Mouse (Mus musculus): ENCODE measurements at regions not wholly inside any gene's neighbourhood (a gene's known extent, or its start where the extent isn't known, plus 50 kb on each side); places are given as distances from the start of the nearest gene placed in this dataset.
"Not testable (repeated sequence)": the region's sequence is repeated elsewhere in the genome, so short reads cannot be mapped to it uniquely, and the experiment has no call there.

DNA sequence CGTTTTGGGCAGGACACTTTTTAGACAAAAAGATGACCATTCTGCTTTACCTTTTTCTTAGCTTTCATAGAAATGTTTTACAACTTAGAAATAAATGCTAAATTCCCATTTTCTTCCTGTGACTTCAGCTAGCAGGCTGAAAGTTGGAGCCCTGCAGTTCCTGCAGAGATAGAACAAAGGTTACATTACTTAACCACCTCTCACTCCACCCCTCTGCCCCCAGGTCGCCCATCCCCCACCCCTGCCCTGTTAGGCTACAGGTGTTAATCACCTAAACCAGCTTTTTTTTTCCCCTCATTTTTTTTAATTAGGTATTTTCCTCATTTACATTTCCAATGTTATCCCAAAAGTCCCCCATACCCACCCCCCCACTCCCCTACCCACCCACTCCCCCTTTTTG is 498.1 kb upstream of the N6amt1 start:
- no peaks in the 10 kb centered on the region for H3K36me3 ChIP-seq (replicated peaks)
- no peak for ATAC-seq (replicated peaks)
- H3K9me3 ChIP-seq = no peaks in the 10 kb centered on the region
- WGBS = 62% methylated on average over 2 of the region's 2 CpGs
- no peak overlapping the region for H3K4me3 ChIP-seq
- no peak overlapping the region for H3K9ac ChIP-seq
- no peak overlapping the region for H3K4me2 ChIP-seq
- H3K27me3 ChIP-seq (replicated peaks) = no peaks in the 10 kb centered on the region
- no peaks in the 10 kb centered on the region for H3K4me1 ChIP-seq
- H3K27ac ChIP-seq = no peak overlapping the region

DNA sequence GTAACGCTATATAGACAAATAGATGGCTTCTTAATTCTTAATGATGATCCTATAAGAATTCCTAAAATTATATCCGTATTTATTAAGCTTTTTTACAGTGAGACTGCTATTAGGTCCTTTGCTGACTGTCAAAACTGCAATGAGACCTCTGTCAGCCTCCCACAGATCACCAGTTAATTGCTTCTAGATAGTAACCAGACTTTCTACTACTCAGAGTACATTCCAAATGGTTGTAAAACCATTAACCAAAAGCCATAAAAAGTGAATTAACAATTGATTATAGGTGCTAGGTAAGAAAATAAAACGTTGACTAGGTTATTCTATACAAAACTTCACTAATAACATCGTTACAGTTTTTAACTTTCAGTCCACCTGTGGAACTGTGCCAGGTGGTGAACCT is 498.7 kb upstream of the N6amt1 start:
- no peaks in the 10 kb centered on the region for H3K36me3 ChIP-seq (replicated peaks)
- WGBS = 86% methylated on average over 4 of the region's 4 CpGs
- H3K4me1 ChIP-seq = no peaks in the 10 kb centered on the region
- no peaks in the 10 kb centered on the region for H3K9me3 ChIP-seq
- H3K27me3 ChIP-seq (replicated peaks) = no peaks in the 10 kb centered on the region
- H3K4me2 ChIP-seq = no peak overlapping the region
- ATAC-seq (replicated peaks) = no peak
- H3K27ac ChIP-seq = no peak overlapping the region
- H3K4me3 ChIP-seq = no peak overlapping the region
- no peak overlapping the region for H3K9ac ChIP-seq

DNA sequence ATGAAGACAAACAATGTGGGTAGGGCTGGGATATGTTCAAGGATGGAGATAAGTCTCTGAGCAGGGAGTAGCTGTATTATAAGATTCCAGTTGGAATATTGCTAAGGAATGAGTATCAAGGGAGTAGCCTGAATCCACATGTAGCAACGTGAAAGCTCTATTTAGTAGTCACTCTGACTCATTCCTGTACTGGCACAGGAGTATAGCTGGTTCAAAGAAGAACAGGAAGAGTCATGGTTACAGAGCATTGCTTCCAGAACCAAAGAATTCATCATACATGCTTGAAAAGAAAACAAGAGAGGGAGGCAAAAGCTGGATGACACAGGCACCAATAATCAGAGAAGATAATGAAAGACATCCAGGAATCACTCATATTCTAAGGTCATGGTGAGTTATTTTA is 500.6 kb upstream of the N6amt1 start:
- ATAC-seq (replicated peaks) = no peak

DNA sequence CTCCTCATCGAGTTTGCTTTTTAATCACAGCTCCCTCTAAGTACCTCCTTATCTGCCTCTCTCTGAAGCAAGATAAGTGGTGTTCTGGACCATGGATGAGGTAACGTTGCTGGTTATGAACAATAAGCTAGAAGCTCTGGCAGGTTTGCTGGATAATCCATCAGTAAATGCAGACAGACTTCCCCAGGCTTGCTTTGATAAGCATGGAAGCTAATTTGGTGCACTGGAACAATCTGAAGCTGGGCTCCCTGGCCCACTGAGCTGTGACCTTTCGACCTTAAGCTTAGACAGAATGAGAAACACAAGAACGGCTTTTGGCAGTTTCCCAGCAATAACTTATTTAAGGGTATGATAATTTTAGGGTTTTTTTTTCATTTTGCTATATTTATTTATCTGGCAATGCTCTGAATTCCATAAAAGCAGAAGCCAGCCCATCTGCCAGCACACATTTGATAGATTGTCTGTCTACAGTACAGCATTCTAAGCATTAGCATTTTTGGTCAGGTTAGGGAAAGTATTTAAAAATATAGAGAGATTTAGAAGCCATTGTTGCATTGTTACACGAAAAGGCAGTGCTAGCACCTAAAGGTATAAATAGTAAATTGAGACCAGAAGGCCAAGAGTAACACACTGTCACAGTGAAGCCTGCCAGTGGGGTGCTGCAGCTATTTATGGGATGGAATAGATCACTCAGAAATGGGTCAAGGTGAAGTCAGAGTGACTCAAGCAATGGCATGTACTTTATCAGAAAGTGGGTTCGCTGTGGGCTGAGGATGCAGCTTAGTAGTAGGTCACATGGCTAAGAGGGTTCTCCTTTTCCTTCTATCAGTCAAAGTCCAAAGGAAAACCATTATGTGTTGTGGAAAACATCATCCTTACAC is 515.3 kb upstream of the N6amt1 start:
- WGBS = 44% methylated on average over 6 of the region's 6 CpGs
- H3K36me3 ChIP-seq (replicated peaks) = no peaks in the 10 kb centered on the region
- no peaks in the 10 kb centered on the region for H3K27me3 ChIP-seq (replicated peaks)
- ATAC-seq (replicated peaks) = no peak
- no peak overlapping the region for H3K9ac ChIP-seq
- H3K9me3 ChIP-seq = no peaks in the 10 kb centered on the region
- H3K4me3 ChIP-seq = no peak overlapping the region
- no peak overlapping the region for H3K27ac ChIP-seq
- H3K4me2 ChIP-seq = no peak overlapping the region
- no peaks in the 10 kb centered on the region for H3K4me1 ChIP-seq

More for the DNA sequence above, 500.6 kb upstream of the N6amt1 start:
- H3K9me3 ChIP-seq = no peaks in the 10 kb centered on the region
- H3K4me2 ChIP-seq = no peak overlapping the region
- no peaks in the 10 kb centered on the region for H3K36me3 ChIP-seq (replicated peaks)
- H3K27me3 ChIP-seq (replicated peaks) = no peaks in the 10 kb centered on the region
- no peak overlapping the region for H3K27ac ChIP-seq
- no peak overlapping the region for H3K4me3 ChIP-seq
- 82% methylated on average over 1 of the region's 1 CpGs for WGBS
- H3K9ac ChIP-seq = no peak overlapping the region
- no peaks in the 10 kb centered on the region for H3K4me1 ChIP-seq

DNA sequence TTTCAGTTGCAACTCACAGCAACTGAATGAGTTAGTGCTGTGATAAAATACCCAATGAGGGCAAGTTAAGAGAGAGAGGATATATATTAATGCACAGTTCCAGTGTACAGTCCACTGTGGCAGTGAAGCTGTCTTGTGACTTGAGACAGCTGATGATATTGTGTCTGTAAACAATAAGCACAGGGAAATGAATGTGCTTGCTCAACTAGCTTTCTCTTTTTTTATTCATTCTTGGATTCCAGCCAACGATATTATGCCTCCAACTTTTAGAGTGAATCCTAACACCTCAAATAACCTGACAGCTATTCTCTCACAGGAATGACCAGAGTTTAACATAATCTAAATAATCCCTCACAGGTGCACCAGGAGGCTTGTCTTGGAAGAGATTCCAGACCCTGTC is 526.3 kb upstream of the N6amt1 start:
- peak; percentile 65 for ATAC-seq (replicated peaks)
- Histone ChIP-seq H3K9ac (no peak overlapping the region), H3K36me3 (replicated peaks) (no peaks in the 10 kb centered on the region), H3K4me3 (no peak overlapping the region), H3K9me3 (no peaks in the 10 kb centered on the region), H3K27me3 (replicated peaks) (no peaks in the 10 kb centered on the region), H3K4me2 (no peak overlapping the region), H3K27ac (no peak overlapping the region), H3K4me1 (no peaks in the 10 kb centered on the region)
- WGBS = 53% methylated on average over 1 of the region's 1 CpGs

DNA sequence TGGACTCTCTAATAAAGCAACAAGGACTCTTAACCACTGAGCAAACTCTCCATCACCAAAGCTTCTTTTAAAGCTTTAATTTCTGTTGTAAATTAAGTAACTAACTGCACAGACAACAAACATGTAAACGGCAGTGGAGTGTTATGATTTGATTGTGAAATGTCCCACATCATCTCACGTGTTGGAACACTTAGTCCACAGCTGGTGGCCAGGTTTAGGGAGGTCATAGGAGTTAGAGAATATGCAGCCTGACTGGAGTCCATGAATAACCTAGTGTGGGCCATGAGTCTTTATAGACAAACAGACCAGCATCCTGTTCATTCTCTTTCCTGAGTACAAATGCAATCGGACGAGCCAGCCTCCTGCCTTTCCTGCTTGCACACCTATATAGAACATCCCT is 527.3 kb upstream of the N6amt1 start:
- no peak overlapping the region for H3K4me3 ChIP-seq
- H3K4me1 ChIP-seq = no peaks in the 10 kb centered on the region
- no peak for ATAC-seq (replicated peaks)
- H3K27ac ChIP-seq = no peak overlapping the region
- H3K9ac ChIP-seq = no peak overlapping the region
- no peaks in the 10 kb centered on the region for H3K9me3 ChIP-seq
- no peak overlapping the region for H3K4me2 ChIP-seq
- no peaks in the 10 kb centered on the region for H3K27me3 ChIP-seq (replicated peaks)
- no peaks in the 10 kb centered on the region for H3K36me3 ChIP-seq (replicated peaks)
- 87% methylated on average over 4 of the region's 4 CpGs for WGBS

DNA sequence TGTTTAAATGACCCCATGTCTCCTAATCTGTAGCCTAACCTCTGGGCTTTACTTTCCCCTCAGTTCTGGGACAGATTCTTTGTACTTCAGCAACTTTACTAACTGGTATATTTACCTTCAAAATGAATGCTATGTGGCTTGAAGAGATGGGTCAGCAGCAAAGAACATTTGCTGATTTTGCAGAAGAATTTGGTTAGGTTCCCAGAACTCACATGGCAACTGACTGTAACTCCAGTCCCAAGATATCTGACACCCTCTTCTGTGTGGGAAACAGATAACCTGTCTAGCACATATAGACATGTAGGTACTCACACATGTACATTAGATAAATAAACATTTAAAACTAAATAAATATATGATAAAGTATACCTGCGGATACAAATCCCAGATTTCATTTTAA is 530.5 kb upstream of the N6amt1 start:
- H3K27ac ChIP-seq = no peak overlapping the region
- no peak overlapping the region for H3K4me3 ChIP-seq
- no peak overlapping the region for H3K9ac ChIP-seq
- no peaks in the 10 kb centered on the region for H3K4me1 ChIP-seq
- no peak for ATAC-seq (replicated peaks)
- no peaks in the 10 kb centered on the region for H3K9me3 ChIP-seq
- H3K27me3 ChIP-seq (replicated peaks) = no peaks in the 10 kb centered on the region
- no peak overlapping the region for H3K4me2 ChIP-seq
- WGBS = 92% methylated on average over 1 of the region's 1 CpGs
- no peaks in the 10 kb centered on the region for H3K36me3 ChIP-seq (replicated peaks)

DNA sequence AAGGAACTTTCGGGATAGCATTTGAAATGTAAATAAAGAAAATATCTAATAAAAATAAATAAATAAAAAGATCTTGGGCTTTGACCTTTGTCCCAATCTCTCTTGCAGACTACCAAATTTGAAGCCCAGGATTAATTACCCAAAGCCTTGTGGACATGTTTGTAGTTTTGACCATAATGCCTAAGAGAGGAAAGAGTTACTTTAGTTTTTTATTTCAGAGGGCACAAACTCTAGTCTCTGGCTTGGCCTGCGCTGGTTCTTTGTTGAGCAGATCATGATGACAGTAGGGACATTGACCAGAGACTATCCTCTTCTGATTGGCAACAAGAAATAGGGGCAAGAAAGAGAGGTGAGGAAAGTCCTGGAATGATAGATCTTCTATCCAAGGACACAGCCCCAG is 532.4 kb upstream of the N6amt1 start:
- 96% methylated on average over 2 of the region's 2 CpGs for WGBS
- no peak overlapping the region for H3K27ac ChIP-seq
- H3K9ac ChIP-seq = no peak overlapping the region
- H3K4me3 ChIP-seq = no peak overlapping the region
- H3K4me2 ChIP-seq = no peak overlapping the region
- no peaks in the 10 kb centered on the region for H3K36me3 ChIP-seq (replicated peaks)
- no peaks in the 10 kb centered on the region for H3K9me3 ChIP-seq
- no peaks in the 10 kb centered on the region for H3K4me1 ChIP-seq
- H3K27me3 ChIP-seq (replicated peaks) = no peaks in the 10 kb centered on the region
- ATAC-seq (replicated peaks) = no peak

DNA sequence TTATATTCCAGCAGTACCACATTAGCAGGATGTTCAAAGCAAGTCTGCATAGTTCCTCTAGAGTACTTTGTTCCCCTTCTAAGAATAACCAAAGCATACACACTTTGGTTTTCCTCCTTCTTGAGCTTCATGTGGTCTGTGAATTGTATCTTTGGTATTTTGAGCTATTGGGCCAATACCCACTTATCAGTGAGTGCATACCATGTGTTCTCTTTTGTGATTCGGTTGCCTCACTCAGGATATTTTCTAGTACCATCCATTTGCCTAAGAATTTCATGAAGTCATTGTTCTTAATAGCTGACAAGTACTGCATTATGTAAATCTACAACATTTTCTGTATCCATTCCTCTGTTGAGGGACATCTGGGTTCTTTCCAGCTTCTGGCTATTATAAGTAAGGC is 535.3 kb upstream of the N6amt1 start:
- ATAC-seq (replicated peaks); H3K4me3 ChIP-seq; H3K27ac ChIP-seq; H3K4me1 ChIP-seq; H3K36me3 ChIP-seq (replicated peaks); H3K27me3 ChIP-seq (replicated peaks); H3K9ac ChIP-seq; H3K4me2 ChIP-seq; H3K9me3 ChIP-seq: not testable (repeated sequence)
- 61% methylated on average over 1 of the region's 1 CpGs for WGBS

DNA sequence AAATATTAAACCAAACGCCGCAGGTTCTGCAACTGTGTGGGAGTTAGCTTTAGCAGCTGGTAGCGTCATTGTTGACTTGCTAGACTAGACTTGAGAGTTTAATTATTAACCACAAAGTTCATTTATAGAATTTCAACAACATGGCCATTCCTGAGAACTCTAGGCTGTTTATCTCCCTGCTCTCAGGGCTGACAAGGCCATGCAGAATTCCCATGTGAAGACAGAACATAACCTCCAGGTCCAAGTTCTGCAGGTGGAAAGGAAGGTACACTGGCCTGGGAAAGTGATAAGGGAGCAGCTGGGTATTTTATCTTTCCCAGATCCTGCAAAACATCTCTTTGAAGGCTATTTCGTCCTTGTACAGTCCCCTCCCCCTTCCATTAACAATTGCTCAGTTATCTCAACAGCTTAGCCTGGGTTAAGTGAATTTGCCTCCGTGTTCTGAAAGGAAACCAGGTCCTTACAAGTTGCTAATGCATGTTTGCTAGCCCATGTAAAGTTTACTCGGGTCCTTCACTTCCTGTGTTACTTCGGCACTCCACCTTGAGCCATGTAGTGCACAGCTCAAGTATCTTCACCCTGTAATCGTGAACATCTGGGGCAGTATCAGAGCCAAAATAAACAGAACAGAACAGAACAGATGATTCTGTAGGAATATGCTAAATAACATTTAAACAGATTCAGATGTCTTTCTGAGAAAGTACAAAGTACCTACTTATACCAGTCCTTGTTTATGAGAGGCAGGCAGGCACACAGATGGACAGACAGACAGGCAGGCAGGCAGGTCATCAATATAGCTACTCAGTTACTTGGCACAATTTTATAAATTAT is 537.0 kb upstream of the N6amt1 start:
- WGBS = 72% methylated on average over 8 of the region's 8 CpGs
- no peaks in the 10 kb centered on the region for H3K27me3 ChIP-seq (replicated peaks)
- H3K9me3 ChIP-seq = no peaks in the 10 kb centered on the region
- H3K4me2 ChIP-seq = no peak overlapping the region
- no peaks in the 10 kb centered on the region for H3K36me3 ChIP-seq (replicated peaks)
- no peak overlapping the region for H3K4me3 ChIP-seq
- H3K9ac ChIP-seq = no peak overlapping the region
- ATAC-seq (replicated peaks) = no peak
- H3K4me1 ChIP-seq = no peaks in the 10 kb centered on the region
- no peak overlapping the region for H3K27ac ChIP-seq

DNA sequence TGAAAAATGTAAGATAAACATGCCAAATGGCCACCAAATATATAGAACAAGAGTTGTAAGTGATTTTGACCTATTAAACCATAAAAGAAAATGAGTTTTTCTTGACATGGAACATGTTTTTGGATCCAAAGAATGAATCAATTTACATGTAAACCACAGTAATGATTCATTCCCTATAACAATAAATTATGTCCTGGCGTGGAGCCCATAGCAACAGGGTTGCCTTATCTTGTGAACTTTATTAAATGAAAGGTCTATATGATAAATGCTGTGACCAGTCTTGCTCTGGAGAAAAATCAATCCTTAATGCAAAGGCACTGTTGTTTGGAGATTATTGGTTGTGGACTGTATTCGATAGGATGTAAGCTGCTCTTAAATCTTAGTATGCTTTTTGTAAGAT is 538.0 kb upstream of the N6amt1 start:
- Histone ChIP-seq H3K9ac (no peak overlapping the region), H3K27ac (no peak overlapping the region), H3K36me3 (replicated peaks) (no peaks in the 10 kb centered on the region), H3K4me2 (no peak overlapping the region), H3K4me3 (no peak overlapping the region), H3K4me1 (no peaks in the 10 kb centered on the region), H3K9me3 (no peaks in the 10 kb centered on the region), H3K27me3 (replicated peaks) (no peaks in the 10 kb centered on the region)
- WGBS = 80% methylated on average over 2 of the region's 2 CpGs
- no peak for ATAC-seq (replicated peaks)

DNA sequence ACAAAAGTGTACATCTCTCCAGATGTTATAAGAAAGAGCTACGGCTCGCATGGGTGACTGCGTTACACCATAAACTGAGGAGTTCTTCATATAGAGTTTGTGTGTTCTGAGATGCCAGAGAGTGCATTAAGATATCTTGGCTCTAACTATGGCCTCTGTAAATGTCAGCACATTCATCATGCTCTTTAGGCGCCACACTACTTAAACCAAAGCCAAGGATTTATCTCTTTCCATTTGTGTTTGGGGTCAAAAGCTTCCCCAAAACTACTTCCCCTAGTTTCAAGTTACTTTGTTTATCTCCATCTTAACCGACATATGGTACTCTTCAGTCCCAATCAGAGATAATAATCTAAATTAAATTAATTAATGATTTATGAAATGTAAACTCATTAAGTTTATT is 541.3 kb upstream of the N6amt1 start:
- Histone ChIP-seq H3K4me2 (no peak overlapping the region), H3K9me3 (no peaks in the 10 kb centered on the region), H3K27ac (no peak overlapping the region), H3K9ac (no peak overlapping the region), H3K27me3 (replicated peaks) (no peaks in the 10 kb centered on the region), H3K4me1 (no peaks in the 10 kb centered on the region), H3K4me3 (no peak overlapping the region), H3K36me3 (replicated peaks) (no peaks in the 10 kb centered on the region)
- ATAC-seq (replicated peaks) = no peak
- 92% methylated on average over 5 of the region's 5 CpGs for WGBS

Measured in midbrain, embryonic 15.5 days (tissue).